Mouse (Mus musculus): ENCODE data around the gene Frmd6.

Frmd6 gene

GRCm38 (mm10) chr12:70807975-70808374 is 17.3 kb upstream of the Frmd6 start:
- DNase-seq (ENCODE audit: low spot score in 2 of 2), result no peak

DNA sequence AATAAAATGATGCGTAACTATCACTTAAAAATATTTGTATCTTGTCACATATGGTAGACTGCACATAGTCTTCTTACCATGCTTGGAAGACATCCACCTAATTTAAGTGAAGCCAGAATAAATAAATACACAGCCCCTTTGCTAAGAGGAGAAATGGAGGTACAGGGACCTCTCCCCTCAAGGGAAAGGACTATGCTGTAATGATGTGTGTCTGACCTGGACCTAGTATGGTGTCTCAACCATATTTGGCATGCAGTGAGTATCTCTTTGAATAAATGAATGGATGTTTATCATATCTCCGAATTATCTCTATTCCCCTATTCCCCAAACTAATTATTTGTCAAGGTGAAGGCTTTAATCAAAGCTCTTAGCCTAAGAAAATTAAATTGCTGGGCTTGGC is 15.4 kb upstream of the Frmd6 start:
- no peak for DNase-seq (ENCODE audit: low spot score in 2 of 2)

GRCm38 (mm10) chr12:70811772-70812171 is 13.5 kb upstream of the Frmd6 start:
- DNase-seq (ENCODE audit: low spot score in 2 of 2), result no peak

GRCm38 (mm10) chr12:70812176-70812575 is 13.1 kb upstream of the Frmd6 start:
- no peak for DNase-seq (ENCODE audit: low spot score in 2 of 2)

DNA sequence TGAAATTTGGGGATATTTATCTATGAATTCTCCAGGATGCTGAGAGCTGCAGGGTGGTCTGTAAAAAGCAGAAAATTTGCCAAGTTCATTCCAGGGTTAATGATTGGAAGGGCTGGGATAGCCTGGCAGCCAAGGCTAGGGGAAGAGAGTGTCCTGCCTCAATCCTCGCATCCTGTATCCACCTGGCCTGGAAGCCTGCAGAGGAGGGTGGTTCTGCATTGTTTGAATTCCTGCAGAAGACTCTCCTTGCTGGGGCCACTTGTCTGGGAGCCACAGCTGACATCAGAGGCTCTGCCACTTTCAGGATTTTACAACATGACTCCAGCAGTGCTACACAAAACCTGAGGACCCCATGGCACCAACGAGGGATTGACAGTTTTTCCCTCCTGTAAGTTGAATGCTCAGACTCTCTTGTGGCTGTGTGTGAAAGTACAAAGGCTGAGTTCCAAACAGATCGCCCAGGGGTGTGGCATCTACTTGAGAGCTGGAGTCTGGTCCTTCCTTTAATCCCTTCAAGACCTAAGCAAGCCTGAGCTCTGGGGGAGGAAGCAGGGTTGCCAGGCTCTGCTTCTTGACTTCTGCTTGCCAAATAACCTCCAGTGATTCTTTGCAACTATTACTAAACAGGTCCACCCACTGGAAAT is 12.4 kb upstream of the Frmd6 start:
- no peak for DNase-seq (ENCODE audit: low spot score in 2 of 2)

DNA sequence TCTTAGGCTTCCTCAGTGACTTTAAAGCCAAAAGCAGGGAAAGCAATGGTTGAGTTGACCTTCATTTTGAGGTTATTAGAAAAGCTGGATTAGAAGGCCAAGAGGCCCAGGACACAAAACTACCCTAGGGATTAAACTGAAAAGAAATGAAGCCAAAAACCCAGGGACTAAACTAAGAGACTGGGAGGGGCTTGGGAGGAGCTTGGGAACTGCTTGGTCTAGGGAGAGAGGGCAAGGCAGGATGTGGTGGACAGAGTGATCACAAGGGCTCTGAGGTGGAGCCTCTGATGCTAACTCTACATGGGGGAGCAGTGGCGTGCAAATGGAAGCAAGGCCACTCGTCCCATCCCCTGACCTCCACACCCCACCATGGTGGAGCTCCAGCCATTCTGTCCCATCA is 8.6 kb upstream of the Frmd6 start:
- no peak for DNase-seq (ENCODE audit: low spot score in 2 of 2)

- no peak for DNase-seq (ENCODE audit: low spot score in 2 of 2)
Measured at GRCm38 (mm10) chr12:70824017-70824416, 1.3 kb upstream of the Frmd6 start.

DNA sequence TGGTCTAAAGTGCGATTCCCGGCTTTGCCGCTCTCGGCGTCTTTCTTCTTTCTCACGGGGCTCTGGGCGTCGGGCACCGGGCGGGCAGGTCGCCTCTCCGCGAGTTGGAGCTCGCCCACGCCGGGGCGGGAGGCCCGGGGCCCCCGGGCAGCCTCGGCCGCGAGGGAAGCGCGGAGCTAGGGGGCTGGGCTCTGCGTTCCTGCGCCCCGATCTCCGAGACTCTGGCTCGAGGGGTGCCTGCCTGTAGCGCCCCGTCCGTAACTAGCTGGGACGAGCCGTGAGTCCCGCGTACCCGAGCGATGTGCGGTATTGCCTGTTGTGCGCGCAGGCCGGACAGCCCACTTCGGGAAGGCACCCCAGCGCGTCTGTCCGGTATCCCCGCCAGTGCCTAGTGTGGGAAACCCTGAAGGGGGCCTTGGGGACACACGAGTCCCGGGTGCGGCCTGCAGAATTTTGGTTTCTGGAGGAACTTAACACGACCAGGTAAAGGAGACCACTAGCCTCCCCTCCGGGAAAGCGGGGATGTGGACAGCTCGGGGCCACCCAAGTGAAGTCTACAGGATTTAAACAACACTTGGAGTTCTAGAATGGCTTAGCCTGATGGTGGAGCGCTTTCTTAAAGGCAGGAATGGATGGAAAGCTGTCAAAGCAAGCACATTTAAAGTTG is 470 bp downstream of the Frmd6 start:
- no peak for DNase-seq (ENCODE audit: low spot score in 2 of 2)

- peak; percentile 19 to 38 for DNase-seq (ENCODE audit: low spot score in 2 of 2)
Measured at GRCm38 (mm10) chr12:70826318-70827072, 1.2 kb downstream of the Frmd6 start.

DNA sequence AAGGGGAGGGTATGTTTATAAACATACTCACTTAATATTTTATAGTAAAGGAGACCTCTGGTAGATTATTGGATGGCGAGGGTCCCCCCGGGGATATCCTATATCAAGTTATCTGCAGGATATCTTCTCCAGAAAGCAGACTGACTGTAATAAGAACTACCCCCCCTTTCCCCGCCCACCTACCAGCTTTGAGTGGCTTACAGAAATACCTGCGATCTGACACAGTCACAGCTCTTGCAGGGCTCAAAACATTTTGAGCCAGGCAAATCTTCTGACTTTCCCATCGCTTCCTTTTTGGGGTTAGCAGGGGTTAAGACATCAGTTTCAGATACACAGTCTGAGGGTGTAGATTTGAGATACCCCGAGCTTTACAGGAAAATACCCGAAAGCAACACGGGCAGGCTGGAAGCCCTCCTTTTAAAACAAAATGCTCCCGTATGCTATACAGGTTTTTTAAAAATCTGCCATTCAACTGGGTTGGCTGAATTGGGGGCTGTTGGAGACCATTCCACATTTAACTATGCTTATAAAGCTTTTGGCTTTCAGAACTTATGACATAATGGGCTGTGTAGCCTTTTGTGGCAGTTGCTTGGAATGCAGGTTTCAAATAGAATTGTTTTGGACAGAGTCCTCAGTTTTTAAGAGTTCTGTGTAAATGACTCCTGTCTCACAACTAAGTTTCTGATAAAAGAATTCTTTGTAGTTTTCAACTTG is 2.0 kb downstream of the Frmd6 start:
- peak; percentile 20 to 24 for DNase-seq (ENCODE audit: low spot score in 2 of 2)

DNA sequence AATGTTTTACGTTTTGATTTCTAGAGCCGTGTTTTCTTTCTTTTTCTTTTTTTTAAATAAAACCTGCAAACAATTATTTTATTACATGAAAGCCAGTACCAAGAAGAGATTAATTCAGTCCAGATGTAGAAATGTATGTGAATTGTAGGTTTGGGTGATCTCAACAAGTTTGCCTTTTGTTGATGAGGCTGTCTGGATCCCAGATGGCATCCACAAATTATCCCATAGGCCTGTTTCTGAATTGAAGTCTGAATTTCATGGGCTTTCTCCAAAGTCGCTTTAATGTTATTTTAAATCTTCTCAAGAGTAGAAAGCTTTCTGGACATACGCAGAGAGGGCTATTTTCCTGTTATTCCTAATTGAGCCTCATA is 2.6 kb downstream of the Frmd6 start:
- DNase-seq (ENCODE audit: low spot score in 2 of 2), result no peak

DNA sequence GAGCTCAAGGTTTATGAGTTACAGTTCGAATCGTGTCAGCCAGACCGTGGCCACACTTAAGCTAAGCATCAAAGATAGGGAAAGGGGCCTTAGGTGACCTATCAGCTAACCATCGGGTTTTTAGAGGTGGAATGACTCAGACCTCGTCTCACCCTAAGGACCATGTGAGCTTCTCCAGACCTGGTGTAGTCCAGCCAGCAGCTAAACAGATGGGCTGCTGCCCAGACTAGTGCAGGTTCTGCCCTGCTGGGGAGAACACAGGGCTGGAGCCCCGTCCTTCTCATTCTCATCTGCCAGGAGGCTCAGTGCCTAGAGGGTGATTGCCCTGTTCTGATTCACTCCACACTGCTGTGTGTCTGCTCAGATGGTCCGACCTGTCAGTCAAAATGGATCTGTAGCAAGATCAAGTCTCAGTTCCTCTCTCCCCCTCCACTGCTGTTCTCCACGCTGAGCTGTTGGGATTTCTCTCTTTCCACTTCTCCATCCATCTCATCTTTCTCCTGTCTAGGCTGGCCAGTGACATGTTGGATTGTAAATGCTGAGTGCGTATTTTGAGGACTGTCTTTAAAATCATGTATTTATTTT is 5.8 kb downstream of the Frmd6 start:
- no peak for DNase-seq (ENCODE audit: low spot score in 2 of 2)

GRCm38 (mm10) chr12:70832216-70832998 is 7.1 kb downstream of the Frmd6 start:
- no peak for DNase-seq (ENCODE audit: low spot score in 2 of 2)

GRCm38 (mm10) chr12:70833050-70833449 is 7.7 kb downstream of the Frmd6 start:
- DNase-seq (ENCODE audit: low spot score in 2 of 2), result no peak

- no peak for DNase-seq (ENCODE audit: low spot score in 2 of 2)
Measured at GRCm38 (mm10) chr12:70834043-70834442, 8.7 kb downstream of the Frmd6 start.

- DNase-seq (ENCODE audit: low spot score in 2 of 2), result no peak
Measured at GRCm38 (mm10) chr12:70835004-70835403, 9.7 kb downstream of the Frmd6 start.

DNA sequence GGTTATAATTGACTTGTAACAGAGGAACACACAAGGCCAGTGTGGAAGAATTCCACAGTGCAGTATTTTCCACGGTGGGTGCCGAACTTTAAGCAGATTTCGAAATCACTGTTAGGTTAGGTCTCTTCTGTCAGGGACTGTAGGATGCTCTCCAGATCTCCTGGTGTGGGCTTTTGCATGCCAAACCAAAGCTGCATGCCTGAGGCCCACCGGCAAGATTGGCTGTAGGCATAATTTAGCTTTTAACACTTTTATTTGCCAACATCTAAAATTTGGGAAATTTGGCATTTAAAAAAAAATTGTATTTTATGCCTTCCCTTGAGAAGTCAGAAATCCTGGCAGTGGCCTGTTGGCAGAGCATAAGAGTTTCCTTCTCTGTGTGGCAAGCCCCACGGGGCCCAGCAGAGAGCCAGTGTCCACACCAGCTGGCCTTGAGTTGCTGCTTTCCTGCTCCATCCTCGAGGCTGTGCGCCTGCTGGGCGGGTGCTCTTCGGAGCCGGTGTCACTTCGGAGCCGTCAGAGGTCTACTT is 12.5 kb downstream of the Frmd6 start:
- no peak for DNase-seq (ENCODE audit: low spot score in 2 of 2)

GRCm38 (mm10) chr12:70845371-70845770 is 20.1 kb downstream of the Frmd6 start:
- no peak for DNase-seq (ENCODE audit: low spot score in 2 of 2)

DNA sequence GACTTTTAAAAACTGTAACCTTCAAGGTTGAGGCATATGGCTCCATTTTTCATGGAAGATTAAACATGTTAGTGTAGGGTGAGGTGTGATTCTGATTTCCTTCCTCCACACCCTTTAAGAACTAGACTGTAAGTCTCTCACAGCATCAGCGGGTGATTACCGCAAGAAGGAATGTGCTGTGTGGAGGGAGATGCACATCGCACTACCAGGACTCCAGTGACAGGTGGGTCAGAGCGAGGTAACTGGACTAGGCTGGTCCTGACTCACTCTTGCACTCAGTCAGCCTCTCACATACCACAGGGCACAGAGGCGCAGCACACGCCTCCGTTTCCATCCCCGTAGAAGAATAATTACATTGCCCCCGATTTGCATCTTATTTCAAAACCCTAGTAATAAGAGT is 23.7 kb downstream of the Frmd6 start:
- DNase-seq (ENCODE audit: low spot score in 2 of 2), result no peak

DNA sequence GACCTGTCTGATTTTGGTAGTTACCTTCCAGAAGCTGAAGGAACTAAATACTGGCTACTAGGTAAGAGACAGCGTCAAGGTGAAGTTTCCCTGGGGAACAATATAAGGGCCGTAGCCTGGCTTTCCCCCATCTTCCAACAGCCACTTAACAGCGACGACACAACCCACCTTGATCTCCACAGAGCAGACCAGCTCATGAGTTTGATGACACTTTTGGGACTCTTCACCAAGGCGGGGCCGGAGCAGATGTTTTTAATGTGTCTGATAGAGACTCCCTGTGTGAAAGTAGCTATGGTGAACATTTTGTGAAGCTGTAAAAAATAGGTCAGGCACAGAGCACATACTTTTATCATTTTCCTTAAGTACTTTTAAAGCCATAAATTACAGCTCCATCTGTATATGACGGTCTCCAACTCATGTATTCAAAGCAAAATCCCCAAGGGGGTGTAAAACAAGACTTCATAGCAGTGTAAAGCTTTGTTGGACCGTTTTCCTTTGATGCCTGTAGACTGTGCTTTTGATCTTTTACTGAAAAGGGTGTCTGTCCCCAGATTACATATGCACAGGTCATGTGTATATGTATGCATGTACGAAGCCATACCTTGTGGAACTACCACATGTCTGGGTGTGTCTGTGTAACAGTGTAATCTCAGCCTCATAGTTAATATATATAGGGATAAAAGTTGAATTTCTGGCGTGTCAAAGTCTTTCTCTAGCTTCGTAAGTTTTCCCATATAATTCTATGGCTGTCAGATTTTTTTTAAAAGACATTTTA is 24.4 kb downstream of the Frmd6 start:
- no peak for DNase-seq (ENCODE audit: low spot score in 2 of 2)
